Mouse (Mus musculus) ES-Bruce4 (cell line): ENCODE measurements around the gene Spryd3.

Experiments used
- CTCF ChIP-seq: IDR thresholded peaks from one replicate; pipeline ENCODE4 v1.8.1; 2011; ENCODE audit warnings: low read depth, low read length
- EP300 ChIP-seq: IDR thresholded peaks from 2 replicates; pipeline ENCODE4 v1.6.1; 2011; ENCODE audit warnings: low read depth, low read length; ENCODE audit not compliant: insufficient read depth
- POLR2A ChIP-seq: IDR thresholded peaks from one replicate; pipeline ENCODE4 v1.8.1; 2011; ENCODE audit warnings: low read length; ENCODE audit not compliant: insufficient read depth

GRCm38 (mm10) chr15:102074876-102075585 is 61.0 kb downstream of the Spryd3 start:
- TF ChIP-seq CTCF (no peak), EP300 (no peak), POLR2A (no peak)
